Mouse (Mus musculus): ENCODE results near the gene Col6a5.
"Not testable (repeated sequence)": the region's sequence is repeated elsewhere in the genome, so short reads cannot be mapped to it uniquely, and the experiment has no call there.

Gene Col6a5

GRCm38 (mm10) chr9:105910166-105910565, 50.3 kb downstream of the Col6a5 start:
- DNase-seq (ENCODE audit: extremely low read depth, low read depth, low spot score), result no peak

- no peak for DNase-seq (ENCODE audit: extremely low read depth, low read depth, low spot score)
Observed at GRCm38 (mm10) chr9:105909352-105909751, 51.1 kb downstream of the Col6a5 start.

- no peak for DNase-seq (ENCODE audit: extremely low read depth, low read depth, low spot score)
Observed at GRCm38 (mm10) chr9:105907411-105907810, 53.0 kb downstream of the Col6a5 start.

- DNase-seq (ENCODE audit: extremely low read depth, low read depth, low spot score), result no peak
Observed at GRCm38 (mm10) chr9:105887521-105887920, 72.9 kb downstream of the Col6a5 start.

- no peak for DNase-seq (ENCODE audit: extremely low read depth, low read depth, low spot score)
Observed at GRCm38 (mm10) chr9:105884656-105885430, 75.6 kb downstream of the Col6a5 start.

- DNase-seq (ENCODE audit: extremely low read depth, low read depth, low spot score), result no peak
Observed at GRCm38 (mm10) chr9:105880743-105881142, 79.7 kb downstream of the Col6a5 start.

- DNase-seq (ENCODE audit: extremely low read depth, low read depth, low spot score), result no peak
Observed at GRCm38 (mm10) chr9:105878365-105879108, 81.9 kb downstream of the Col6a5 start.

- DNase-seq (ENCODE audit: extremely low read depth, low read depth, low spot score), result no peak
Observed at GRCm38 (mm10) chr9:105876124-105876523, 84.3 kb downstream of the Col6a5 start.

GRCm38 (mm10) chr9:105871643-105872042, 88.8 kb downstream of the Col6a5 start:
- no peak for DNase-seq (ENCODE audit: extremely low read depth, low read depth, low spot score)

GRCm38 (mm10) chr9:105857773-105858172, 102.7 kb downstream of the Col6a5 start:
- no peak for DNase-seq (ENCODE audit: extremely low read depth, low read depth, low spot score)

- no peak for DNase-seq (ENCODE audit: extremely low read depth, low read depth, low spot score)
Observed at GRCm38 (mm10) chr9:105852778-105853065, 107.7 kb downstream of the Col6a5 start.

GRCm38 (mm10) chr9:105852015-105852777, 108.2 kb downstream of the Col6a5 start:
- no peak for DNase-seq (ENCODE audit: extremely low read depth, low read depth, low spot score)

- DNase-seq (ENCODE audit: extremely low read depth, low read depth, low spot score), result no peak
Observed at GRCm38 (mm10) chr9:105851011-105851410, 109.4 kb downstream of the Col6a5 start.

GRCm38 (mm10) chr9:105848396-105848795, 112.0 kb downstream of the Col6a5 start:
- no peak for DNase-seq (ENCODE audit: extremely low read depth, low read depth, low spot score)

GRCm38 (mm10) chr9:105847261-105847660, 113.2 kb downstream of the Col6a5 start:
- DNase-seq (ENCODE audit: extremely low read depth, low read depth, low spot score), result no peak

- not testable (repeated sequence) for DNase-seq (ENCODE audit: extremely low read depth, low read depth, low spot score)
Observed at GRCm38 (mm10) chr9:105841386-105841785, 119.1 kb downstream of the Col6a5 start.

- no peak for DNase-seq (ENCODE audit: extremely low read depth, low read depth, low spot score)
Observed at GRCm38 (mm10) chr9:105839147-105839515, 121.3 kb downstream of the Col6a5 start.

GRCm38 (mm10) chr9:105838396-105839146, 121.9 kb downstream of the Col6a5 start:
- no peak for DNase-seq (ENCODE audit: extremely low read depth, low read depth, low spot score)

- DNase-seq (ENCODE audit: extremely low read depth, low read depth, low spot score), result no peak
Observed at GRCm38 (mm10) chr9:105835587-105835986, 124.9 kb downstream of the Col6a5 start.

GRCm38 (mm10) chr9:105834799-105835198, 125.6 kb downstream of the Col6a5 start:
- no peak for DNase-seq (ENCODE audit: extremely low read depth, low read depth, low spot score)

GRCm38 (mm10) chr9:105831291-105831690, 129.2 kb downstream of the Col6a5 start:
- no peak for DNase-seq (ENCODE audit: extremely low read depth, low read depth, low spot score)

Data from fat pad, adult 2 months (tissue).